Mouse (Mus musculus): ENCODE measurements around the gene Nes. TPM values are rescaled to one million over a fixed set of nuclear protein-coding genes. Genes with fewer than 3 reads are reported as not detected.

Nes gene
- polyA plus RNA-seq, 1 experiment, result 3.7 TPM

DNA sequence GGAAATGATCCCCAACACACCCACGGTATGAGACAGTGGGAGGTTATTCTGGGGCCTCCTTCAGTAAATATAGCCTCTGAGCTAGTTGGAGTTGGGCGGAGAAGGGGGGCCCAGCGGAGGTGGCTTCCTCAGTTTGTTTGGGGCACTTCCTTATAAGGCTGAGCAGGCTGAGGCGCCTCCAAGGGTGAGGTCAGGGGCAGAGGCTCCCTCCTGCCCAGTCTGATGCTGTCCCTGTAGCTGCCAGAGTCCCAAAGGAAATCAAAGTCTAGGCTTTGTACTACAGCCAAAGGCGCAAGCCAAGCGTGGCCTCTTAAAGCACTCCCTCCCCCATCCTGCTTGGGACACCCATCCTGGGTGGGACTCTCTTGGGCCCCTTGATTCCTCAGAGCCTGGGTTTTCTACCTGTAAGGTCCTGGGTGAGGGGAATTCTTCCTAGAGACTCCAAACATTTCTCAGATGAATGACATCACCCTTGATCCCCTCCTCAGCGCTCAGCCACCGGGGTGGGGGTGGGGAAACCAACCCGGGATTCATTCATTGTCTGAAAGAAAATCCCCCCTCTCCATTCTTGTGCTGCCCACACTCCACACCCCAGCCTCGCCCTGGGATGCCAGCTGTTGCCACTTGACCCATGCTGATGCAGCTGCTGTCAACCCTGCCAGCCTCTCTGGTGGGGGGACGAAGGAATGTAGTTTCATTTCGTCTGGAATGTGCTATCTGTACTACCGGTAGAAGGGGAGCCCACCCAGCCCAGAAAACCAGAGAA, 12.1 kb downstream of the Nes start:
- no peak for DNase-seq (ENCODE audit: low spot score)

DNA sequence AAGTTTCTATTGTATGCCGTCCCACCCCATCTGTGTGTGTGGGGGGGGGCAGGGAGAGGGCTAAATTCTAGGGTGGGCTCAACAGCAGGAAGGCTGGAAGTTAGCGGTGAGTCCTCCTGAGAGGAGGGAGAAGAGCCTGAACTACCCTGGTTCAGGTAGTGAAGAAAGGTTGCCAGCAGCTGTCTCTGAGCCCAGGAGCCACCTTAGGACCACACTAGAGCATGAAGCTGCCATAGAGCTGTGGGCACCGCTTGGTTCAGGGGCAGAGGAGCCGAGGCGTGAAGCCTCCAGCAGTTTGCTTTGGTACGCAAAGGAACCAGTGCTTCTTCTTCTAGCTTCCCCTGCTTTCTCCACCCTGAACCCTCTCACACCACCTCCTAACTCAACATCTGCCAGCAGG, 12.7 kb downstream of the Nes start:
- DNase-seq (ENCODE audit: low spot score), result no peak

DNA sequence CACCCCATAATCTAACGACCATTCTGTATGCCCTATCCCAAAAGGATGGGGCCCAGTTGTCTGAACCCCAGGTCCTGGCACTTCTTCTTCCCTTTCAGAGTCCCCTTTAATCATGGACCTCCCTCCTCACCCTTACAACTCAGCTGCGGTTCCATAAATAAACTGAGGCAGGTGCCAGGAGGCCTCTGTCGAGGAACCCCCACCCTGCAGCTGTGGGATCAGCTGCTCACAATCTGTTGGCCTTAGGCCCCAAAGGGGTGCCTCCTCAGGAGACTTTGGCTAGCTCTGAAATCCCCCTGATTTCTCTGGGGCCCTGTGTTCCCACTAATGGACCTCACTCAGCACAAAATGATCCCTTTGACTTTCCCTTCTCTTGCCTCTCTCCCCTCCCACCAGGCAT, 13.2 kb downstream of the Nes start:
- DNase-seq (ENCODE audit: low spot score), result no peak

DNA sequence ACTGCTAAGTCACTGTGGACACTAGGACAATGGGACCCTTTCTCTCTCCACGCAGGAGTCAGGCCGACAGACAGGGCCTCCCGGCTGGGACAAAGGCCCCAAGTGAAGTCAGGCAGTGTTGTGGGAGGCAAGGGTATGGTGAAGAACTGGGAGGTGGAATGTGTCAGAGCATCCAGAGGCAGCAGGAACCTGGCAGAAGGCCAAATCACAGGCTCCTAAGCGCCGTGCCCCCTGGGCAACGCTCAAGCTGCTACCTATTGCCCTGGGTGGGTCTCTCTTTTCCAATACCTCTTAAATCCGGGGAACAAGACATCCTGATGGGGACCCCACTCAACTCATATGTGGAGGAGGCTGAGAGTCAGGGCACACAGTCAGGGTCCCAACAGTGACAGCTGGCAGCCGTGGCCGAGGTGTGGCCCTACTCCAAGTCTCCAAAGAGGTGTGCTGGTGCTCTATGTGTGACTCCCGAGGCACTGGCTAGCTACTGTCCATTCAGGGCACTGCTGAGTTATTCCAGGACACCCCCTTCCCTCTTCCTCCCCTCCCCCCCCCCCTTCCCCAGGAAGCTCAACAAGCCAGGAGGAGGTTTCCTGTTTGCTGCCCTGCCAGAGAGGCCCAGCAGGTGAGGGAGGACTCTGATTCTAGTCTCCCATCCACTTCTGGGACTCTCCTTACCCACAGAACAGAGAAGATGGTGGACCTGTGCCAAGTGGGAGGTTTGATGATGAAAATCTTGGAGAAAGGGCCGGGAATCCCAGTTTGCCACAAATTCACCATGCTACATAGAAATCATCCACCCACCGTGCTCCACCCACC, 14.8 kb downstream of the Nes start:
- no peak for DNase-seq (ENCODE audit: low spot score)

DNA sequence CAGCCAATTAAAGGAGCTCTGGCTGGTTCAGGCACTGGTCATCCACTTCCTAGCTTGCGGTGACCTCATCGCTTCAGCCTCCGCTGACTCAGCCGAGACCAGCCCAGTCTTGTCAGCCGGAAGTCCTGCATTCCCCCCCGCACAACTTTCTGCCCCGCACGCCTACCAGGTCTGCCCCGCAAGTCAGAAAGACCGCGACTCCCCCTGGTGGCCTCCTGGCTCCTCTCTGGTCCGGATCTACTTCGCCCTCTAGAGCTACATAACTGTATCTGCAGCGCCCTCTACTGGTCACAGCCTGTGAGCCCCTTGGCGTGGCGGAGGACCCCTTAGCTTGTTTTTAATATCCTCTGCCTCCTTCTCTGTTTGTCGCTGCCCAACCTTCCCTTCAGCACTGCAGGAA, 16.0 kb downstream of the Nes start:
- peak; percentile 83 for DNase-seq (ENCODE audit: low spot score)

DNA sequence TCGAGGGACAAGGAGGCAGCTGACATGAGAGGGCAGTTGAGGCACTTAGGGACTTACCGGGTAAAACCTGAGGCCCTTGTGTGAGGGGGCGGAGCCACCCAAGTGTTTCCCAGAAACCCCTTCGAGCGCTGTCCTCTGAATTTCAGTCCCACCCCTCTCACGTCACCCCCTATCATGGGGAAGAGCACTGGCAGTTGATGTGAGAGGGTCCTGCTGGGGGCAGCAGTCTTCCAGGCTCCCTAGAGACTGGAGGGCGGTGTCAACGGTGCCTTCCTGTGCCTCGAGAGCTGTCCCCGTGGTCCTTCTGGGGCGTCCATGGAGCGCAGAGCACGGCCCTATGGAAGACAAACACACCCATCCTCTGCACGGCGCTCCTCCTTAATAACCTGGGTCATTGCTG, 16.8 kb downstream of the Nes start:
- no peak for DNase-seq (ENCODE audit: low spot score)

DNA sequence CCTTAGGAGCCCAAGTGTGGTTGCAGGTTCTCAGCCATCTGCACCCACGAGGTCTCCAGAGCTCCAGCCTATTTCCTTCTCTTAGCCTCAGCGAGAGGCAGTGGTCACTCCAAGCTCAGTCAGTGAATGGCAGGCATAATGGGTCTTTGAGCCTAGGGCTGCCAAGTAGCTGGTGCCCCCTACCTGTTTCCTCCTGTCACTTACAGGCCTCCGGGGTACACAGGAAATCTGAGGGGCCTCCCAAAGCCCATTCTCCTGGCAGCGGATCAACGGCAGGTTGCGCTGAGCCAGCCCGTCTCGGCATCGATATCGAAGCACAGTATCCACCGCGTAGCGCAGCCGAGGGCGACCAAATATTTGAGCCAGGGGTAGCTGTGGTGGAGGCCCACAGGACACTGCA, 17.2 kb downstream of the Nes start:
- no peak for DNase-seq (ENCODE audit: low spot score)

DNA sequence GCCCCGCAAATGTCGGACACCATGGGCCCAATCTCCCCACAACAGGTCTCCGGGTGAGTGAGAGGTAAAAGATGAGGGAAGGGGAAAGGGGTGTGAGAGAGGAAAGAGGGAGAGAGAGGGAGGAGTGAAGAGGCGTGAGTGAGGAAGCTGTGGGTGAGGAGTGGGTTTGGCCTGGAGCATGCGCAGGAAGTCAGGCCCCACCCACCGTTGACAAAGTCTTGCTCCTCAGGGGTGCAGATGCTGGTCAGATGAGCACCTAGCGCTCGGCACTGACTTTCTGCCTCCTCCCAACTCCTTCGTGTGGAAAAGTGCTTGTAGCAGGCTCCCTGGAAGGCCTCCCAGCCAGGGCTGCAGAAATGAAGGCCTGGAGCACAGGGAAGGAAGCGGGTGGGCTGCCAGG, 19.1 kb downstream of the Nes start:
- DNase-seq (ENCODE audit: low spot score), result no peak

DNA sequence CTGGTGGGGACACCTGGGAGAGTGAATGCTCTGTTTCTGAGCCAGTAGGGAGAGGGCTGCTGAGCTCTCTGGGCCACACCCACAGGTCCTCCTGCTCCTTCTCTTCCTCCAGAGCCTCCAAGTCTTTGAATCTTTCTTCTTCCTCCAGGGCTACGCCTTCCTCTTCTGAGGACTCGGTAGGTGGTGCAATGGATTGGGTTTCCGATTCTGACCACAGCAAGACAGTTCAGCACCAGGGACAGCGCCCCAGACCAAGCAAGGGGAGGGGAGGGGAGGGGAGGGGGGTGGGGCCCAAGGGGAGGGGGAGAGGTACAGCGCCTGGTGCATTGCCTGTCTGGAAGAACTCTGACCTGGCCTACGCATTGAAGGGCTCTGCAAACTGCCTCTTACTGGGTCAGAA, 22.6 kb downstream of the Nes start:
- no peak for DNase-seq (ENCODE audit: low spot score)

DNA sequence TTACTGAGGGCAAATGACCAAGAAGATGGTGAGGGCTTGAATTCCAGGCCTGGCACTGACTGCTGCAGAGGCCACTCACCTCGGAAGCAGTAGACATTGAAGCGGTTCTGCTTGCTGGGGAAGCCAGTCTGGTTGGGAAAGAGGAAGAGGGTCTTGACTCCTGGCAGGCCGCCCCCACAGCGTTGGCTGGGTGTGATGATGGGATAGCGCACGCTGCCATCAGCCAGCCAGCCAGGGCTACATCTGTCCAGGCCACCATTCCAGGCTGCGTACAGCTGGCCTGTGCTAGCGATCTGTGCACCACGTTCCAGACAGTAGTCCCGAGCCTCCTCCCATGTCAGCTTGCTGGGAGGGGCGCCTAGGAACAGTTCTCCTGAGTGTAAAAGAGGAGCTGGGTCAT, 24.5 kb downstream of the Nes start:
- DNase-seq (ENCODE audit: low spot score), result no peak

DNA sequence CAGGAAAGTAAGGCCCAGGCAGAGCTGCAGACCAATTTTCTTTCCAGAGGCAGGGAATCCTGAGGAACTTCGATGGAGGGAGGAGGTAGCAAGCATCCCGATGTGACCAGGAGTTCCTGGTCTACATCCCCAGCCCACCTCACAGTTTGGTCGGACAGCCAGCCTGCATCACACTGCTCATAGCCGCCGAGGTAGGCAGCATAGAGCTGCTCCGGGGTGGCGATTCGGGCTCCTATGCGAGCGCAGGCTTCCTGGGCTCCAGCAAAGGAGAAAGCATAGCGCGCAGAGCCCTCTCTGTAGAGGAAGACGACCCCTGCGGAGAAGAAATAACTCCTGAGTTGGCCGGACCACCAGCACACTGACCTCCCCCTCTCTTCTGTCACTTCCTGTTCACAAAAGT, 25.5 kb downstream of the Nes start:
- DNase-seq (ENCODE audit: low spot score), result no peak

DNA sequence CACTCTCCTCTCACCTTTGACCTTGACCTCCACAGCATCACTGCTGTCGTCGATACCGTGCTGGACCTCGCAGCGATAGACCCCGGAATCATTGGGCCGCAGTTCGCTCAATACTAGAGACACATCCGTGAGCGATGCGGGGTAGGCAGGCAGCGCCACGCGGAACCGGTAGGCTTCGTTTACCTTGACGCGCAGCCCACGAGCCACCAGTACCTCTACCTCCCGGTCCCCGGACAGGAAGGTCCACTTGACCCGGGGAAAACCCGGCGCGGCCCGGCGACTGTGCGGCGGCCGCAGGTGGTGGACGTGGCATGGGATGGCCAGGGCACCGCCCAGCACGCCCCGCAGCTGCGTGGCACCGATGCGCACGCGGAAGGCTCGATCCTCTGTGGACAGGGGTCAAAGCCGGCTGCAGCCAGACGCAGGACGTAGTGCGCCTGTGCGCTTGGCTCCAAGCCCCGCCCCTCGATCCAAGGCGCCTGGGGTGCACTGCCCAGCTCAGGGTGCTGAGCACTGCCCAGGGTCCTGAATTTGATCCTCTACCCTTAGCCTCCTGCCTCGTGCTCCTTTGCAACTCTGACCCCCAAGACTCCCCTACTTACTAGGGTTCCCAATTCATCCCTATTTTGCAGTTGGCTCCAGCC, 26.2 kb downstream of the Nes start:
- no peak for DNase-seq (ENCODE audit: low spot score)

DNA sequence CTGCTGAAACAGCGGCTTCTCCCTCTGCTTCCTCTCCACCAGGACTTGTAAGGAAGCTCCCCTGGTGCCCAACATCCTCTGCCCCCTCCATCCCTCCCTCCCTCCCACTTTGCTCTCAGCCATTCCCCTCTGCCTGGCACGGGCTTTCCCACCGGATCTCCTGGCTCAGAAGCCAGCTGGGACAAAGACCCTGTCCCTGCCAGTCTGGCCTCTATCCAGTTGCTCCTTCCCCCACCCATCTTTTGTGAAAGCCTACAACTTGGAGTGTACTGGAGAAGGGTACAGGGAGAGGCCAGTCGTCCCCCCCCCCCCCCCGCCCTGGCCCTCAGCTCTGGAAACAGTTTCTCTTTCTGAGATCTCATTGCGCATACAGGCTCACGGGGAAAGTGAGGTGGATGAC, 27.9 kb downstream of the Nes start:
- DNase-seq (ENCODE audit: low spot score), result no peak

DNA sequence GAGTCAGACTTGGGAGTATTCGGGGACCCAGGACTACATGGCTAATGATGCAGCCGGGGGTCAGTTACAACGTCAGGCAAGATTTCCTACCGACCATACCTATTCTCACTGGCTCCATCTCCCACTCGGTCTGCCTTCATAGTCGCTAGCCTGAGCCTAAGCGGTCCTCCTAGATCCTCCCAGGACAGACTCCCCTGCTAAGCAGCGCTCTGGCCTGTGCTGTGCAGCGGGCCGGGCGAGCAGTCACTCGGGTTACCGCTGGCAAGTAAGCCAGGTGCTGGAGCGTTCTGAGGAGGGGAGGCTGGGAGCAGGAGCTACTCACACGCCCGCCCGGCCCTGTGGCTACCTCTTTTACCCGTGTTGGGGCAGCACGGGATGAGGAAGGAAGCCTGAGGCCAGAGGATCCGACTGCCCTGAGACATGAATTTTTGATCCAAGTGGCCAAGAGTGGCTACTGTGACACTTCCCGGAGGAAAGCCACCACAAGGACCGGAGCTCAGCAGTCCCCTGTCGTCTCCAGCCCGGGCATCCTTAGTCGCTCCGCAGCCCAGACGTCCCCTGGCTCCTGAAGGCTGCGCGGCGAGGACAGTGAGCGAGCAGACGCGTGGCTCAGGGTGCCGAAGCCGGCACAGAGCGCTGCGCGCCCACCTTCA, 28.5 kb downstream of the Nes start:
- no peak for DNase-seq (ENCODE audit: low spot score)

DNA sequence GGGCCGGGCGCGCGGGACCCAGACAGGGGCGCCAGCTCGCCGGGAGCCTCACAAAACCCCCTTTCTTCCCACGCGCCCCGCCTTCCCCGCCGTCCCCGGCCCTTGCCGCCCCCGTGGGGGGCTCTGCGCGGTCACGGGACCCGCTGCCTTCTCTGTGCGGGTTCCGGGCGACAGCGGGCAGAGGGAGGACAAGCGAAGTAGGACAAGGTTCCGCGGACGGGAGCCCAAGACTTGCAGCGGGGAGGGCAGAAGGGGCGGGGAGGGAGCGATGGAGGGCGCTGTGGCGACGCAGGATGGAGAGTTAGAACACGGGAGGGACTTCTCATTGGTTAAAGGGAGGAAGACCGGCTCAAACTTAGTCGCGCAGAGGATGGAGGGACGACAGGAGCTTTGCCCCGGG, 29.3 kb downstream of the Nes start, which contains the start of gene Bcan:
Gene Bcan, minus strand, starts transcription at position 50 of the 400 bp plus-strand sequence.
- DNase-seq (ENCODE audit: low spot score), result no peak

DNA sequence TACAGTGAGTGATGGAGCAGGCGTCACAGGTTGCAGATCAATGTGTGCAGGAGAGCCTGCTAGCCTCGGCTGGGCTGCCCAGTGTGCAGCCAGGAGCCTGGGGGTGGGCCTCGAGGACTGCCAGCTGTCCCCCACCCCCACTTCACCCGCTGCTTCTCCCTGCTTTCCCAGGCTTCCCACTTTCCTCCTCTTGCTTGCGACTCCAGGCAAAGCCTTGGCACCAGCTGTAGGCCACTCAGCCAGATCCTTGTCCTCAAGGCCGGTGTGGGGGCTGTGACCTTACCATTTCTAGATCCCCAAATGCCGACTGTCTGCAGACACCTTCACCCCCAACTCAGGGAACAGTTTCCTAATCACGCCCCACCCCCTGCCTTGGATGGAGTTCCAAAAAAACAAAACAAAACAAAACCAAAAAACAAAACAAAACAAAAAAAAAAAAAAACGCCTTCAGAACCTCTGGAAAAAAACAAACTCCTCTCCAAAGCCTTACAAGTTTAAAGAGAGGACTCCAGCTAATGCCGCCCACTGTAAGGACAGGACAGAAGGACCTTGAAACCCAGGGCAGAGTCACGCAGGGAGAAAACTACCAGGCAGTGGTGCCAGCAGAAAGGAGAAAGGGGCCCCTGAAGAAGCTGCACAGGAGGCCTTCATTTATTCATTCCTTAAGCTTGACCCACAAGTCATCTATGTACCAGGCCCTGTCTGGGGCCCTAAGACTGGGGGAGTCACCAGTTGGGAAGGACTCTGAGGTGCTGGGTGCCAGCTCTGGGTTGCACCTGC, 30.1 kb downstream of the Nes start:
- DNase-seq (ENCODE audit: low spot score), result no peak

DNA sequence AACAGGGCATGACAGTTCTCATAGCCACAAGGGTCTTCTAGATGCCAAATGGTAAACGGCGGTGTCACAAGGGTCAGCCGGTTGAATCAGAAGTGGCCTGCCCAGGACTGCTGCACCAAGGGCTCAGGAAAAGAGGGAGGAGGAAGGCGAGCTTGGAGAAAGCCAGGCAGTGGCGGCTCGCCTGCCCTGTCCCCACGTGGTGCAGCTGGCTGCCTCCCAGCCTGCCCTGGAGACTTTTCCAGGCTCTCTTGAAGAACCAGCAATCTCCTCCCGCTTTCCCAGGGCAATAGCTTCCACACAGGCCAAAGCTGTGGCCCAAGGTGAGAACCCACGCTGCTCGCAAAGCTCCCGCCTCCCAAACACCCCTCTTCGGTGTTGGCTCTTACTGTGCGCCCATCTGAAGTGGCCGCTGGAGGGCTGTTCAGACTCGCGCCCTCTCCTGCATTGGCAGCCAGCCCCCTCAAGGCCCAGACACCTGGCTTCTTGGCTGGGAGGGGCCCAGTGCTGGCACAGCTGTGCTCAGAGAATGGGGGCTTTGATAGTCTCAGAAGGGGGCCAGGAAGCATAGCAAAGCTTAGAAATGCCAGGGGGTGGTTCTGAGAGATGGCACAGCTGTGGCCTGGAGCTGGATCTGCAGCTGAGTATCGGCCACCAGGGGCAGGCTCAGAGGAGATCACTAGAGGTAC, 31.6 kb downstream of the Nes start:
- DNase-seq (ENCODE audit: low spot score), result no peak

DNA sequence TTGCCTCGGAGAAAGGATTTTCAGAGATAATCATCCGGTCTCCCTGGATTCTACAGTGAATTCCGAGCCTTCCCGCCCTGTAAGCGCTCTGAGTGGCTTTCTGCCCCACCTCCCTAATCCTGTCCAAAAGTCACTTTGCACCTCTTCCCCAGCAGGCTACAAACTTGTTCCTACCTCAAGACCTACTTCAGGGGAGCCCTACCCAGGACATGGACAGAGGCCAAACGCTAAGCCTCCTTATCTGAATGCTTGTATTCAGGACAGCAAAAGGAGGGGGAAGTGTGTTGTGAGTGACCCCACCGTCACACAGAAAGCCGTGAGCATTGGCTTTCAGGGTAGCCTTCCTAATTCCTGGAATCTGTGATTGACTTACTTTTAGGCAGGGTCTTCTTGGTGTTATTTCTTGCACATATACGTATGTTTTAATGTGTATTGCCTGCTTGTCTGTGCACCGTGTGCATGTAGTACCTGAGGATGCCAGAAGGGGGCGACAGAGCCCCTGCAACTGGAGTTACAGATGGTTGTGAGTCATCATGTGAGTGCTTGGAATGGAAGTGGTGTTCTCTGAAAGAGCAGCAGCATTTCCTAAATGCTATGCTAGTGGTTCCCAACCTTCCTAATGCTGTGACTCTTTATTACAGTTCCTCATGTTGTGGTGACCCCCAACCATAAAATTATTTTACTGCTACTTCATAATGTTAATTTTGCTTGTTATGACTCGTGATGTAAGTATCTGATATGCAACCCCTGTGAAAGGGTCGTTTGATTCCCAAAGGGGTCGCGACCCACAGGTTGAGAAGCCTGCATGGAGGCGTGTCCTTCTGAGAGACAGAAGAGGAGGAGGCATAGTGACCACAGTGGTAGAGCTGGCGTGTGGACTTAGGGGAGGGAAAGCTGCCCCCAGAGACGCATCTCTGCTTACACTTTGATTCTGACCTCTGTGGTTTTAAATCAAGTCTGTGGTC, 35.2 kb downstream of the Nes start:
- no peak for DNase-seq (ENCODE audit: low spot score)

DNA sequence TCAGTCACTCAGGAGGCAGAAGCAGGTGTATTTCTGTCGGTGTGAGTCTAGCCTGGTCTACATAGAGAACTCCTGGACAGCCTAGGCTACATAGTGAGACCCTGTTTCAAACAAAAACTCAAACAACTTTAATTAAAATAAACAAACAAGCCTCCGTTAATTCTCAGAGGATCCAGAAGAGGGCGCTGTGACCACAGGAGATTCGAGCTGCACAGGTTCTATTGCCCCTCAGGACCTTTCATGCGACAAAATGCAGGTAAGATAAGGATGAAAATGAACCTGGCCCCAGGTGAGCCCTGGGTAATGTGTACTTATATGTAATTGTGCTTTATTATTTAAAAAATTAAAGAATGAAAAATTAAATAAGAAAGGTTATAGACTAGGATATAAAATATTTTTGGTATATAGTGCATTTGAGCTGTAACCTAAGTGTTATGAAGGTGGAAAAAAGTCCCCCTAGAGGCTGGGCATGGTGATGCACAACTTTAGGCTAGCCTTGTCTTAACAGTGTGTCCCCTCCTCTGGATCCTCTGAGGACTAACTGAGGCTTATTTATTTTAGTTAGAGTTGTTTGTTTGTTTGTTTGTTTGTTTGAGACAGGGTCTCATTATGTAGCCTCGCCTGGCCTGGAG, 39.9 kb downstream of the Nes start:
- no peak for DNase-seq (ENCODE audit: low spot score)

All from urinary bladder, adult 2 months (tissue).